Mouse (Mus musculus): ENCODE results near the gene Bcas3. TPM values are rescaled to one million over a fixed set of nuclear protein-coding genes. Genes with fewer than 3 reads are reported as not detected.

Bcas3 gene
- polyA plus RNA-seq, 1 experiment from 2014 or later = 15.4 TPM

GRCm38 (mm10) chr11:85760486-85761141, 407.6 kb downstream of the Bcas3 start:
- WGBS = 49% methylated on average over 6 of the region's 6 CpGs
- H3K4me3 ChIP-seq (ENCODE audit: low read length) = no peak overlapping the region
- H3K9ac ChIP-seq (ENCODE audit: low read depth, low read length) = 0 out of 2 replicates have a peak overlapping the region, but pooled peaks have one; percentile 43
- H3K4me1 ChIP-seq (ENCODE audit: control insufficient read depth, insufficient read depth, low read length) = peaks cover 14% of the 10 kb centered on the region
- H3K27ac ChIP-seq (ENCODE audit: low read length) = peak overlapping the region; percentile 35; the same call in 1 of the 2 replicates
- ATAC-seq = peak; percentile 85
- H3K9me3 ChIP-seq (ENCODE audit: control insufficient read depth, low read length) = no peaks in the 10 kb centered on the region
- no peak overlapping the region for H3K4me2 ChIP-seq (ENCODE audit: low read depth, low read length)
- H3K36me3 ChIP-seq (ENCODE audit: control insufficient read depth, insufficient read depth, low read length) = no peaks in the 10 kb centered on the region
- H3K27me3 ChIP-seq (replicated peaks; ENCODE audit: control insufficient read depth, insufficient read depth, low read length) = no peaks in the 10 kb centered on the region

DNA sequence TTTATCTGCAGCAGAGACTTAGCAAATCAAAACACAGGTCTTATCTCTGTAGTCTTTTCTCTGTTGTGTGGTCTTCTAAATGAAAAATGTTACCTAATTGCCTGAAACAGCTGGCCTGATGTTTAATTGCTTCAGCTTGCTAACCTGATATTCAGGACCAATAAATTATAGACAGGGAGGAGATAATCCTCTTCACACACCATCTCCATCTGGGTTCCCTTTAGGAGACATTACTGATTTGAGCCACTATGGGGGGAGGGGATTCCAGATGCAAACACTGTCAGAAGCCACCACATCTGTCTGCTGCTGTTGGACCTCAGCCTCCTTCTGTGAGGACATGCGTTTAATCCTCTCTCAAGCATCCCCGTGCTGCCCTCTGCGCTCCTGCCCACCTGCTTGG, 408.2 kb downstream of the Bcas3 start:
- Histone ChIP-seq H3K4me2 (ENCODE audit: low read depth, low read length) (no peak overlapping the region), H3K4me3 (ENCODE audit: low read length) (no peak overlapping the region), H3K9ac (ENCODE audit: low read depth, low read length) (no peak overlapping the region), H3K36me3 (ENCODE audit: control insufficient read depth, insufficient read depth, low read length) (no peaks in the 10 kb centered on the region), H3K9me3 (ENCODE audit: control insufficient read depth, low read length) (no peaks in the 10 kb centered on the region), H3K27me3 (replicated peaks; ENCODE audit: control insufficient read depth, insufficient read depth, low read length) (no peaks in the 10 kb centered on the region), H3K27ac (ENCODE audit: low read length) (peak overlapping the region; percentile 35; the same call in 1 of the 2 replicates), H3K4me1 (ENCODE audit: control insufficient read depth, insufficient read depth, low read length) (peaks cover 14% of the 10 kb centered on the region)
- no peak for ATAC-seq
- WGBS = 85% methylated on average over 3 of the region's 3 CpGs

- no peak overlapping the region for H3K4me2 ChIP-seq (ENCODE audit: low read depth, low read length)
- H3K4me3 ChIP-seq (ENCODE audit: low read length) = no peak overlapping the region
- H3K27ac ChIP-seq (ENCODE audit: low read length) = no peak overlapping the region
- H3K4me1 ChIP-seq (ENCODE audit: control insufficient read depth, insufficient read depth, low read length) = peaks cover 16% of the 10 kb centered on the region
- H3K9me3 ChIP-seq (ENCODE audit: control insufficient read depth, low read length) = no peaks in the 10 kb centered on the region
- 70% methylated on average over 3 of the region's 3 CpGs for WGBS
- H3K27me3 ChIP-seq (replicated peaks; ENCODE audit: control insufficient read depth, insufficient read depth, low read length) = no peaks in the 10 kb centered on the region
- no peak for ATAC-seq
- no peak overlapping the region for H3K9ac ChIP-seq (ENCODE audit: low read depth, low read length)
- no peaks in the 10 kb centered on the region for H3K36me3 ChIP-seq (ENCODE audit: control insufficient read depth, insufficient read depth, low read length)
Measured at GRCm38 (mm10) chr11:85763655-85764054, 410.7 kb downstream of the Bcas3 start.

GRCm38 (mm10) chr11:85766106-85766723, 413.2 kb downstream of the Bcas3 start:
- peaks cover 5% of the 10 kb centered on the region; the same call in 1 of the 2 replicates for H3K4me1 ChIP-seq (ENCODE audit: control insufficient read depth, insufficient read depth, low read length)
- no peak overlapping the region for H3K9ac ChIP-seq (ENCODE audit: low read depth, low read length)
- WGBS = 47% methylated on average over 7 of the region's 7 CpGs
- no peaks in the 10 kb centered on the region for H3K36me3 ChIP-seq (ENCODE audit: control insufficient read depth, insufficient read depth, low read length)
- no peak overlapping the region for H3K27ac ChIP-seq (ENCODE audit: low read length)
- no peak overlapping the region for H3K4me3 ChIP-seq (ENCODE audit: low read length)
- no peak overlapping the region for H3K4me2 ChIP-seq (ENCODE audit: low read depth, low read length)
- no peaks in the 10 kb centered on the region for H3K27me3 ChIP-seq (replicated peaks; ENCODE audit: control insufficient read depth, insufficient read depth, low read length)
- no peaks in the 10 kb centered on the region for H3K9me3 ChIP-seq (ENCODE audit: control insufficient read depth, low read length)
- ATAC-seq = no peak

DNA sequence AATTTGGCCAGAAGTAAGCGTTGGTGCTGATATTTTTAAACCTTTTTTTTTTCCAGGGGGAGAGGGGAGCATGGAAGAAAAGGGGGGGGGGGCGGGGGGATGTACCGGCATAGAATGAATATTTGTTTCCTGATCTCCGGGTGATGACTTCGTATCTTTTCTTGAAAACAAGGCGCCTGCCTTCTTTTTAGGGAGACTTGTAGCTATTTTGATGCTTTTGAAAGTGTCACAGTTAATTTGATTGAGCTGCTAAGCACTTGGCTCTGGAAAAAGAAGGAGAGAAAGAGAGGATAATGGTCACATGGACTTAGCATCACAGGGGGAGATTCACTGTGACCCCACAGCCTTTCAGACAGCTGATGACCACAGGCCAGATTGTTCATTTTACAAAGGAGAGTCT, 413.8 kb downstream of the Bcas3 start:
- Histone ChIP-seq H3K4me3 (ENCODE audit: low read length) (no peak overlapping the region), H3K9ac (ENCODE audit: low read depth, low read length) (no peak overlapping the region), H3K4me2 (ENCODE audit: low read depth, low read length) (no peak overlapping the region), H3K4me1 (ENCODE audit: control insufficient read depth, insufficient read depth, low read length) (peaks cover 5% of the 10 kb centered on the region; the same call in 1 of the 2 replicates), H3K27ac (ENCODE audit: low read length) (no peak overlapping the region), H3K9me3 (ENCODE audit: control insufficient read depth, low read length) (no peaks in the 10 kb centered on the region), H3K27me3 (replicated peaks; ENCODE audit: control insufficient read depth, insufficient read depth, low read length) (no peaks in the 10 kb centered on the region), H3K36me3 (ENCODE audit: control insufficient read depth, insufficient read depth, low read length) (no peaks in the 10 kb centered on the region)
- no peak for ATAC-seq
- 67% methylated on average over 6 of the region's 6 CpGs for WGBS

GRCm38 (mm10) chr11:85769740-85770139, 416.8 kb downstream of the Bcas3 start:
- no peaks in the 10 kb centered on the region for H3K36me3 ChIP-seq (ENCODE audit: control insufficient read depth, insufficient read depth, low read length)
- 81% methylated on average over 2 of the region's 2 CpGs for WGBS
- ATAC-seq = no peak

DNA sequence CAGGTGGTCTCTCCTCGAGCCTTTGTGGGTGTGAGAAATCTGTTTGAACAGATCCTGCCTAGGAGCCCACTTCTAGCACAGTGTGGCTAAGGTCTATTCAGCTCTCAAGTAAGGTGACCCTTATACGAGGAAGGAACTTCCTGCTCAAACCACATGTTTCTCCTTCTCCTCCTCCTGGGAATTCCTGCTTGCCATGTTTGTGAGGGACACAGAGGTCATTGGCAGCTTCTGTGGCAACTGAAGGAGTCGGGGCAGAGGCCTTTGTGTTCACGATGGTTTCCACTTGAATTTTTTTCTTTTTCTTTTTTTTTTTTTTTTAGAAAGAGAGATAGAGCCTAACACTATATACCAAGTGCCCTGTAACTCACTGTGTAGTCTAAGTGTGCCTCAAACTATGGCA, 420.4 kb downstream of the Bcas3 start:
- ATAC-seq = no peak
- no peaks in the 10 kb centered on the region for H3K9me3 ChIP-seq (ENCODE audit: control insufficient read depth, low read length)

More at GRCm38 (mm10) chr11:85769740-85770139, 416.8 kb downstream of the Bcas3 start:
- H3K9ac ChIP-seq (ENCODE audit: low read depth, low read length) = no peak overlapping the region
- no peaks in the 10 kb centered on the region for H3K9me3 ChIP-seq (ENCODE audit: control insufficient read depth, low read length)
- H3K4me2 ChIP-seq (ENCODE audit: low read depth, low read length) = no peak overlapping the region
- H3K27me3 ChIP-seq (replicated peaks; ENCODE audit: control insufficient read depth, insufficient read depth, low read length) = no peaks in the 10 kb centered on the region
- no peak overlapping the region for H3K4me3 ChIP-seq (ENCODE audit: low read length)
- H3K27ac ChIP-seq (ENCODE audit: low read length) = no peak overlapping the region
- H3K4me1 ChIP-seq (ENCODE audit: control insufficient read depth, insufficient read depth, low read length) = peaks cover 5% of the 10 kb centered on the region; the same call in 1 of the 2 replicates

GRCm38 (mm10) chr11:85774707-85775106, 421.7 kb downstream of the Bcas3 start:
- Histone ChIP-seq H3K36me3 (ENCODE audit: control insufficient read depth, insufficient read depth, low read length) (no peaks in the 10 kb centered on the region), H3K4me1 (ENCODE audit: control insufficient read depth, insufficient read depth, low read length) (peaks cover 6% of the 10 kb centered on the region; the same call in 1 of the 2 replicates), H3K9me3 (ENCODE audit: control insufficient read depth, low read length) (no peaks in the 10 kb centered on the region), H3K9ac (ENCODE audit: low read depth, low read length) (no peak overlapping the region), H3K4me2 (ENCODE audit: low read depth, low read length) (no peak overlapping the region), H3K4me3 (ENCODE audit: low read length) (no peak overlapping the region), H3K27ac (ENCODE audit: low read length) (no peak overlapping the region), H3K27me3 (replicated peaks; ENCODE audit: control insufficient read depth, insufficient read depth, low read length) (no peaks in the 10 kb centered on the region)
- WGBS = 72% methylated on average over 6 of the region's 6 CpGs
- ATAC-seq = no peak

More for the DNA sequence above, 420.4 kb downstream of the Bcas3 start:
- H3K4me2 ChIP-seq (ENCODE audit: low read depth, low read length) = no peak overlapping the region
- H3K27me3 ChIP-seq (replicated peaks; ENCODE audit: control insufficient read depth, insufficient read depth, low read length) = no peaks in the 10 kb centered on the region
- no peak overlapping the region for H3K27ac ChIP-seq (ENCODE audit: low read length)
- peaks cover 6% of the 10 kb centered on the region; the same call in 1 of the 2 replicates for H3K4me1 ChIP-seq (ENCODE audit: control insufficient read depth, insufficient read depth, low read length)
- no peaks in the 10 kb centered on the region for H3K36me3 ChIP-seq (ENCODE audit: control insufficient read depth, insufficient read depth, low read length)
- no peak overlapping the region for H3K4me3 ChIP-seq (ENCODE audit: low read length)
- no peak overlapping the region for H3K9ac ChIP-seq (ENCODE audit: low read depth, low read length)
- 69% methylated on average over 4 of the region's 4 CpGs for WGBS

GRCm38 (mm10) chr11:85775492-85775891, 422.5 kb downstream of the Bcas3 start:
- ATAC-seq = peak; percentile 55
- 23% methylated on average over 7 of the region's 7 CpGs for WGBS
- Histone ChIP-seq H3K9ac (ENCODE audit: low read depth, low read length) (no peak overlapping the region), H3K36me3 (ENCODE audit: control insufficient read depth, insufficient read depth, low read length) (no peaks in the 10 kb centered on the region), H3K4me3 (ENCODE audit: low read length) (no peak overlapping the region), H3K27ac (ENCODE audit: low read length) (no peak overlapping the region), H3K27me3 (replicated peaks; ENCODE audit: control insufficient read depth, insufficient read depth, low read length) (no peaks in the 10 kb centered on the region), H3K4me1 (ENCODE audit: control insufficient read depth, insufficient read depth, low read length) (peaks cover 6% of the 10 kb centered on the region; the same call in 1 of the 2 replicates), H3K9me3 (ENCODE audit: control insufficient read depth, low read length) (no peaks in the 10 kb centered on the region), H3K4me2 (ENCODE audit: low read depth, low read length) (no peak overlapping the region)

All from intestine, embryonic 16.5 days (tissue).